Comparison of ENCODE assay signal across 9 mouse cellular contexts in genomic region chr7:52006296-52006630, GRCm38 (mm10). TPM values are rescaled to one million over a fixed set of nuclear protein-coding genes. Genes with fewer than 3 reads are reported as not detected.
A peak's percentile ranks its signal among the peaks of the same experiment; 100 is the strongest.
DNase-seq lines count a peak whose midpoint lies in the region; ATAC-seq and TF ChIP-seq lines count a peak whose summit lies in the region.
"Had no signal": no experiment of that assay in that cellular context is flagged by ENCODE, and none has a peak within 500 bp of the region (broad histone marks: within the 10 kb centered on the region; RNA-seq: fewer than 3 reads in every experiment).

No protein-coding gene starts in this region.

- intact Hi-C loops in left cerebral cortex, postnatal 36 days (cut with DNase I) = no loop called here

- H3K27me3 ChIP-seq in liver, adult 2 months (ENCODE audit: control insufficient read depth, insufficient read depth, low read length) = no peaks in the 10 kb centered on the region
- H3K27me3 ChIP-seq in embryonic facial prominence, embryonic 15.5 days = peaks cover 10% of the 10 kb centered on the region
- no peaks in the 10 kb centered on the region for H3K27me3 ChIP-seq in intestine, embryonic 16.5 days (replicated peaks; ENCODE audit: control insufficient read depth, insufficient read depth, low read length)
- H3K27me3 ChIP-seq in neural tube, embryonic 12.5 days (replicated peaks) = no peaks in the 10 kb centered on the region

- DNase-seq in liver, adult 2 months (ENCODE audit: extremely low read depth, low read depth, low spot score) = peak; percentile 99
- DNase-seq in liver = no peak
- DNase-seq in left cerebral cortex, postnatal 36 days (ENCODE audit: low spot score in 2 of 2) = no peak
- no peak for DNase-seq in ovary, postnatal 36 days (ENCODE audit: low spot score)
- no peak for DNase-seq in left cerebral cortex, adult 18-20 months (ENCODE audit: low spot score in 2 of 2)

- no peaks in the 10 kb centered on the region for H3K79me2 ChIP-seq in liver, adult 2 months (ENCODE audit: control insufficient read depth, insufficient read depth, low read length)

- 0 out of 2 replicates have a peak, but pooled peaks have one; percentile 36 for TF ChIP-seq POLR2A in liver, adult 2 months (IDR thresholded peaks at IDR 0.05; ENCODE audit: extremely low read depth, insufficient read depth, low read length)

- TF ChIP-seq CTCF in liver, adult 2 months (IDR thresholded peaks at IDR 0.05; ENCODE audit: low read depth, low read length) = no peak

- no peaks in the 10 kb centered on the region for H3K36me3 ChIP-seq in liver, adult 2 months (ENCODE audit: control insufficient read depth, insufficient read depth, low read length)
- H3K36me3 ChIP-seq in embryonic facial prominence, embryonic 15.5 days = no peaks in the 10 kb centered on the region
- no peaks in the 10 kb centered on the region for H3K36me3 ChIP-seq in intestine, embryonic 16.5 days (ENCODE audit: control insufficient read depth, insufficient read depth, low read length)
- H3K36me3 ChIP-seq in neural tube, embryonic 12.5 days = no peaks in the 10 kb centered on the region

- peak overlapping the region; percentile 90 for H3K4me2 ChIP-seq in embryonic facial prominence, embryonic 15.5 days (replicated peaks)
- peak overlapping the region; percentile 66 for H3K4me2 ChIP-seq in intestine, embryonic 16.5 days (ENCODE audit: low read depth, low read length)
- H3K4me2 ChIP-seq in neural tube, embryonic 12.5 days (replicated peaks) = peak overlapping the region; percentile 75

- no peaks in the 10 kb centered on the region for H3K9me3 ChIP-seq in embryonic facial prominence, embryonic 15.5 days (replicated peaks)
- H3K9me3 ChIP-seq in intestine, embryonic 16.5 days (ENCODE audit: control insufficient read depth, low read length) = no peaks in the 10 kb centered on the region
- H3K9me3 ChIP-seq in neural tube, embryonic 12.5 days = no peaks in the 10 kb centered on the region

- peak overlapping the region; percentile 61 for H3K9ac ChIP-seq in liver, adult 2 months (ENCODE audit: low read depth, low read length)
- no peak overlapping the region for H3K9ac ChIP-seq in embryonic facial prominence, embryonic 15.5 days
- peak overlapping the region; percentile 54 for H3K9ac ChIP-seq in intestine, embryonic 16.5 days (ENCODE audit: low read depth, low read length)
- H3K9ac ChIP-seq in neural tube, embryonic 12.5 days = no peak overlapping the region

- H3K4me3 ChIP-seq in liver, adult 2 months (ENCODE audit: insufficient read depth, low read depth, low read length) = peak overlapping the region; percentile 55
- peak overlapping the region; percentile 62 for H3K4me3 ChIP-seq in embryonic facial prominence, embryonic 15.5 days (replicated peaks)
- H3K4me3 ChIP-seq in intestine, embryonic 16.5 days (ENCODE audit: low read length) = peak overlapping the region; percentile 74
- H3K4me3 ChIP-seq in neural tube, embryonic 12.5 days = peak overlapping the region; percentile 61

- peak overlapping the region; percentile 60 for H3K27ac ChIP-seq in liver, adult 2 months (replicated peaks; ENCODE audit: insufficient read depth, low read depth, low read length)
- no peak overlapping the region for H3K27ac ChIP-seq in embryonic facial prominence, embryonic 15.5 days (replicated peaks)
- peak overlapping the region; percentile 82 for H3K27ac ChIP-seq in intestine, embryonic 16.5 days (ENCODE audit: low read length)
- H3K27ac ChIP-seq in neural tube, embryonic 12.5 days = no peak overlapping the region

- 2% methylated on average over 9 of the region's 9 CpGs for WGBS in liver, adult 2 months
- under 1% methylated on average over 9 of the region's 9 CpGs for WGBS in embryonic facial prominence, embryonic 15.5 days
- WGBS in intestine, embryonic 16.5 days = under 1% methylated on average over 9 of the region's 9 CpGs
- under 1% methylated on average over 9 of the region's 9 CpGs for WGBS in neural tube, embryonic 12.5 days

- H3K4me1 ChIP-seq in liver, adult 2 months (ENCODE audit: control insufficient read depth, insufficient read depth, low read length) = no peaks in the 10 kb centered on the region
- 0 out of 2 replicates have a peak, but pooled peaks cover 5% of the 10 kb centered on the region for H3K4me1 ChIP-seq in embryonic facial prominence, embryonic 15.5 days
- peaks cover 3% of the 10 kb centered on the region; the same call in 1 of the 2 replicates for H3K4me1 ChIP-seq in intestine, embryonic 16.5 days (ENCODE audit: control insufficient read depth, insufficient read depth, low read length)
- no peaks in the 10 kb centered on the region for H3K4me1 ChIP-seq in neural tube, embryonic 12.5 days

- no peak for ATAC-seq in embryonic facial prominence, embryonic 15.5 days (ENCODE audit: insufficient number of reproducible peaks, low FRiP score, low TSS enrichment, low read depth)
- no peak for ATAC-seq in intestine, embryonic 16.5 days
- peak; percentile 84 for ATAC-seq in neural tube, embryonic 12.5 days (ENCODE audit: low FRiP score, low read depth)

RNA-seq across cellular contexts. Expression of gene Svip, which starts 0.4 kb away (rescaled TPM):
- 12.7 and 15.9 TPM in 2 replicates for total RNA-seq in liver, adult 2 months (2014; rRNA removed)
- 4.4 and 5.6 TPM in 2 replicates for polyA plus RNA-seq in liver, adult 2 months (2012; rRNA removed)
- polyA plus RNA-seq in embryonic facial prominence, embryonic 15.5 days (2015; fragmentation: Nextera tagmentation; extraction: Ambion mirVana) = 6.1 and 6.3 TPM in 2 replicates
- polyA plus RNA-seq in intestine, embryonic 16.5 days (2015; fragmentation: Nextera tagmentation; extraction: Ambion mirVana) = 19.8 and 21.2 TPM in 2 replicates
- 23.5 and 24.3 TPM in 2 replicates for polyA plus RNA-seq in neural tube, embryonic 12.5 days (2016; fragmentation: Nextera tagmentation; extraction: Ambion mirVana)
- total RNA-seq in left cerebral cortex, postnatal 36 days (2021) = 10 to 100 TPM; 35.3 to 36.5 TPM
- total RNA-seq in left cerebral cortex, adult 18-20 months (2021) = 10 to 100 TPM; 35.4 to 39.7 TPM

RNA-seq across cellular contexts. Expression of gene 1700015G11Rik, which starts 9.3 kb away (rescaled TPM):
- total RNA-seq in liver, adult 2 months (2014; rRNA removed) = not detected in 2 replicates
- not detected in 2 replicates for polyA plus RNA-seq in liver, adult 2 months (2012; rRNA removed)
- polyA plus RNA-seq in embryonic facial prominence, embryonic 15.5 days (2015; fragmentation: Nextera tagmentation; extraction: Ambion mirVana) = not detected in 2 replicates
- polyA plus RNA-seq in intestine, embryonic 16.5 days (2015; fragmentation: Nextera tagmentation; extraction: Ambion mirVana) = not detected in 2 replicates
- polyA plus RNA-seq in neural tube, embryonic 12.5 days (2016; fragmentation: Nextera tagmentation; extraction: Ambion mirVana) = not detected in 2 replicates
- total RNA-seq in left cerebral cortex, postnatal 36 days (2021) = not detected
- not detected for total RNA-seq in left cerebral cortex, adult 18-20 months (2021)
- polyA plus RNA-seq: brain, embryonic 14.5 days had no signal

Comparison
In these comparisons a context has a peak if more than half of its experiments do, and no peak if none do; other contexts are left out.
1. H3K27ac ChIP-seq: peak in liver, adult 2 months (single experiment) and intestine, embryonic 16.5 days (single experiment); none in embryonic facial prominence, embryonic 15.5 days (single experiment) and neural tube, embryonic 12.5 days (single experiment).
2. H3K9ac ChIP-seq: peak in liver, adult 2 months (single experiment) and intestine, embryonic 16.5 days (single experiment); none in embryonic facial prominence, embryonic 15.5 days (single experiment) and neural tube, embryonic 12.5 days (single experiment).
3. Peak in every context shown above with its lines, with median percentiles within 50 percentile points of each other: H3K4me3 ChIP-seq and H3K4me2 ChIP-seq.